Mouse (Mus musculus): ENCODE results near the gene Klri1. TPM values are rescaled to one million over a fixed set of nuclear protein-coding genes. Genes with fewer than 3 reads are reported as not detected.
"Not testable (repeated sequence)": the region's sequence is repeated elsewhere in the genome, so short reads cannot be mapped to it uniquely, and the experiment has no call there.

Gene Klri1
- polyA plus RNA-seq, 1 experiment from 2014 or later: not detected

DNA sequence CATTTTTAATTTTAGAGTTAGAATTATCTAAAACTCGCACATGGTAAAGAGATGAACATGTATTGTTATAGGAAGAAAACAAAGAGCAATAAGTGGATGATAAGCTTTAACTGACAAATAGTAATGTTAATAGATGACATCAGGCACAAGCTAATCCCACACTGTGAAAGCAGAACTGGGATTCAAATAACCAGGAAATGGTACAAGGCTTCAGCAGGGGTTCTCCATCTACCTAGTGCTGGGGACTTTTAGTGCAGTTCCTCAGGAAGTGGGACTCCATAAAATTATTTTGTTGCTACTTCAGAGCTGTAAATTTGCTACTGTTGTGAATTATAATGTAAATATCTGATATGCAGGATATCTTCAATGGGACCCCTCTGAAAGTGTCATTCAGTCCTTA, 10.3 kb upstream of the Klri1 start:
- H3K27me3 ChIP-seq (replicated peaks; ENCODE audit: control insufficient read depth, insufficient read depth, low read length): no peaks in the 10 kb centered on the region
- H3K9me3 ChIP-seq (ENCODE audit: control insufficient read depth): no peaks in the 10 kb centered on the region
- H3K4me2 ChIP-seq (replicated peaks; ENCODE audit: low read depth): no peak overlapping the region
- no peak overlapping the region for H3K27ac ChIP-seq (ENCODE audit: low read depth, low read length)
- H3K9ac ChIP-seq (ENCODE audit: low read depth, low read length): no peak overlapping the region
- TF ChIP-seq CTCF (IDR thresholded peaks at IDR 0.05; ENCODE audit: low read depth): no peak
- no peak for ATAC-seq
- no peak overlapping the region for H3K4me3 ChIP-seq (ENCODE audit: low read depth, low read length)
- H3K4me1 ChIP-seq (replicated peaks; ENCODE audit: control insufficient read depth, insufficient read depth, low read length): no peaks in the 10 kb centered on the region
- no peaks in the 10 kb centered on the region for H3K36me3 ChIP-seq (ENCODE audit: control insufficient read depth, insufficient read depth)
- WGBS: 87% methylated on average over 1 of the region's 1 CpGs

DNA sequence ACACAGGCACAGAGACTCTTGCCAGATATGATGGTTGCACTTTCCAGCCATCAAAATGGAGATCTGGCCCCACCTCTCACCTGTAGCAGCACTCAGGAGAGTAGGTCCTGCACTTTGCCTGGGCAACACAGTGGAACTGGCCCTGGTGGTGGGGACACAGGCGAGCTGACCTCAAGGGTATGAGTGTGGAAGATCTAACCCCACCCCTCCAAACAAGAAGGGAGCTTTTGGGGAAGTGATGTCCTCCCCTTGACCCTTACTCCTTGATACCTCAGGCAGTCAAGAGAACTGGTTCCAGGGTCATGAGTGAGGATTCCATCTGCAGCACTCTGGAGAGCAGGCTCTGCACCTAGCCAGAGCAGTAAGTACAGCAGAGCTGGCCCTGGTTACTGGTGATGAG, 4.5 kb upstream of the Klri1 start:
- no peak for ATAC-seq
- WGBS: 48% methylated on average over 1 of the region's 1 CpGs
- Histone ChIP-seq H3K4me3 (ENCODE audit: low read depth, low read length) (no peak overlapping the region), H3K27ac (ENCODE audit: low read depth, low read length) (no peak overlapping the region), H3K9ac (ENCODE audit: low read depth, low read length) (no peak overlapping the region), H3K4me2 (replicated peaks; ENCODE audit: low read depth) (no peak overlapping the region), H3K9me3 (ENCODE audit: control insufficient read depth) (no peaks in the 10 kb centered on the region), H3K27me3 (replicated peaks; ENCODE audit: control insufficient read depth, insufficient read depth, low read length) (no peaks in the 10 kb centered on the region), H3K36me3 (ENCODE audit: control insufficient read depth, insufficient read depth) (no peaks in the 10 kb centered on the region), H3K4me1 (replicated peaks; ENCODE audit: control insufficient read depth, insufficient read depth, low read length) (no peaks in the 10 kb centered on the region)
- no peak for TF ChIP-seq CTCF (IDR thresholded peaks at IDR 0.05; ENCODE audit: low read depth)

DNA sequence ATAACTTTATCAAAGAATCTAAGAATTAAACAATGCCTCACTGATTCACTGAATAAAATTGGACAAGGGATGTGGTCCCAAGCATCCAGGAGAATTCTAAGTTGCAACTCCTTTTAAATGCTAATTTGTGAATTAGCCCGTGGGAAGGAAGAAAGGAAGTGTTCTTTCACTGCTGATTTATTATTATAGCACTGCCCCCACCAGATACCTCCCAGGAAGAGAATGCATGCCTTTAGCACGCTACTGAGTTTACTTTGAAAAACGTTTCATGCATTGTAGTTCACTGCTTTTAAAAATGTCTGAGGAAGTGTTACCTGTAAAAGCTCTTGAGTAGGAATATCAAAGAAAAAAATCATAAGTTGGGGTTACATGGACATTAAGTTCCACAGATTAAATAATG, 3.6 kb upstream of the Klri1 start:
- H3K9me3 ChIP-seq (ENCODE audit: control insufficient read depth): no peaks in the 10 kb centered on the region
- no peak overlapping the region for H3K27ac ChIP-seq (ENCODE audit: low read depth, low read length)
- no peak overlapping the region for H3K9ac ChIP-seq (ENCODE audit: low read depth, low read length)
- H3K4me3 ChIP-seq (ENCODE audit: low read depth, low read length): no peak overlapping the region
- no peak overlapping the region for H3K4me2 ChIP-seq (replicated peaks; ENCODE audit: low read depth)
- WGBS: 27% methylated on average over 3 of the region's 3 CpGs
- no peak for TF ChIP-seq CTCF (IDR thresholded peaks at IDR 0.05; ENCODE audit: low read depth)
- H3K36me3 ChIP-seq (ENCODE audit: control insufficient read depth, insufficient read depth): no peaks in the 10 kb centered on the region
- H3K4me1 ChIP-seq (replicated peaks; ENCODE audit: control insufficient read depth, insufficient read depth, low read length): no peaks in the 10 kb centered on the region
- H3K27me3 ChIP-seq (replicated peaks; ENCODE audit: control insufficient read depth, insufficient read depth, low read length): no peaks in the 10 kb centered on the region
- ATAC-seq: no peak

DNA sequence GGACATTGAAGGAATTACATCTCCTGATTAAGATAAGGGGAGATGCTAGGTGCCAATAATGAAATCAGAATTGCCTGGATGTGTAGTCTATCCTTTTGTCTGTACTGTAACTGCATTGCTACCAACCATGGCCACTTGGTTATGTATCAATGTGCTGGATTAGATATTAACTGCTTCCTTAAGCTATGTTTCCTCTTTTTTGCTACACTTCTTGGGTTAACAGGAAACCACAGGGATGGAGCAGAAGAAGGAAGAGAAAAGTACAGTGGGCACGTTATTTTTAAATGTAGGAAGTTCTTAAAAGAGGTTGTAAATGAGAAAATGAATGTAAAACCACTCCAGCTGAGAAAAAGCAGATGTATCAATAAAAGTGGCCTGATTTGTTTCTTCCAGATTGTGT, 3.4 kb downstream of the Klri1 start:
- no peak for TF ChIP-seq CTCF (IDR thresholded peaks at IDR 0.05; ENCODE audit: low read depth)
- H3K9me3 ChIP-seq (ENCODE audit: control insufficient read depth): no peaks in the 10 kb centered on the region
- H3K27me3 ChIP-seq (replicated peaks; ENCODE audit: control insufficient read depth, insufficient read depth, low read length): no peaks in the 10 kb centered on the region
- H3K4me3 ChIP-seq (ENCODE audit: low read depth, low read length): no peak overlapping the region
- 32% methylated on average over 1 of the region's 1 CpGs for WGBS
- ATAC-seq: no peak
- no peak overlapping the region for H3K4me2 ChIP-seq (replicated peaks; ENCODE audit: low read depth)
- H3K27ac ChIP-seq (ENCODE audit: low read depth, low read length): no peak overlapping the region
- H3K36me3 ChIP-seq (ENCODE audit: control insufficient read depth, insufficient read depth): no peaks in the 10 kb centered on the region
- H3K4me1 ChIP-seq (replicated peaks; ENCODE audit: control insufficient read depth, insufficient read depth, low read length): no peaks in the 10 kb centered on the region
- H3K9ac ChIP-seq (ENCODE audit: low read depth, low read length): no peak overlapping the region

DNA sequence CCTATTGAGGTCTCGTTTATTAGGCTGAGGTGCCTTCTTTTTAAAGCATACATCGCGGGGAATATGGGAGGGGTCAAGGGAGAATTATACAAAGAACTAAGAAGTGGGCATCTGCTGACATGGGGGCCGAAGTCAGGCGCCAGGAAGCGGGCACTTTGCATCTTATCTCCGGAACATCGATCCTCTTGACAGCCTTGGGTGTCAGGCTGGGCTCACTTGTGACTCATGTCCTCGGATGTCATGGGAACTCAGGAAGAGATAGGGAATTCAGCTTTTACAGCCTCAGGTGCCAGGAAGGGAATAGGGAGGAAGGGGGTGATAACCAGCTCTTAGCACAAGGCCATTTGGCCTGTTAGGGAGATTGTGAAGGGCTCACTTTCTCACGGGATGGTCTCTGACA, 25.5 kb downstream of the Klri1 start:
- not testable (repeated sequence) for H3K36me3 ChIP-seq (ENCODE audit: control insufficient read depth, insufficient read depth); H3K27me3 ChIP-seq (replicated peaks; ENCODE audit: control insufficient read depth, insufficient read depth, low read length); H3K4me2 ChIP-seq (replicated peaks; ENCODE audit: low read depth); H3K4me1 ChIP-seq (replicated peaks; ENCODE audit: control insufficient read depth, insufficient read depth, low read length); H3K9ac ChIP-seq (ENCODE audit: low read depth, low read length); ATAC-seq; H3K27ac ChIP-seq (ENCODE audit: low read depth, low read length); H3K9me3 ChIP-seq (ENCODE audit: control insufficient read depth); H3K4me3 ChIP-seq (ENCODE audit: low read depth, low read length)
- 66% methylated on average over 10 of the region's 10 CpGs for WGBS

DNA sequence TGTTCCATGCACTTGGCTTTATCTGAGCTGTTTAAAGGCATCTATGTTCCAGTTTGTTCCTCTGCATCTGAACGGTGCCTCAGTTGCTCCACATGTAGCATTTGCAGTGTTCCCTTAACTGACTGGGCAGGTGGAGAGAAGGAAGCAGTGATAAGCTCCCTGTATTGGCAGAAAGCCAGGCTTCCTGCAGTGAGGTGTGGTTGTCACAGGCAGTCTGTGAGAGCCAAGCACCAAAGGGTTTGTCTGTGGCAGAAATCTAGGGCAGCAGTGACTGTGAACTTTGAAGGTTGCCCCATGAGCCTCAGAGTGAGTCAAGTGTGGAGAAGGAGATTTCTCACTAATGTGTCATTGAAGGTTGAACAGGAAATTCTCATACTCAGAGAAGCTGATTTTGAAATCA, 36.6 kb downstream of the Klri1 start:
- peak; percentile 72 for ATAC-seq
- Histone ChIP-seq H3K9me3 (ENCODE audit: control insufficient read depth) (no peaks in the 10 kb centered on the region), H3K27me3 (replicated peaks; ENCODE audit: control insufficient read depth, insufficient read depth, low read length) (no peaks in the 10 kb centered on the region), H3K36me3 (ENCODE audit: control insufficient read depth, insufficient read depth) (no peaks in the 10 kb centered on the region), H3K9ac (ENCODE audit: low read depth, low read length) (no peak overlapping the region), H3K27ac (ENCODE audit: low read depth, low read length) (no peak overlapping the region), H3K4me2 (replicated peaks; ENCODE audit: low read depth) (no peak overlapping the region), H3K4me1 (replicated peaks; ENCODE audit: control insufficient read depth, insufficient read depth, low read length) (no peaks in the 10 kb centered on the region), H3K4me3 (ENCODE audit: low read depth, low read length) (no peak overlapping the region)
- no peak for TF ChIP-seq CTCF (IDR thresholded peaks at IDR 0.05; ENCODE audit: low read depth)
- WGBS: 55% methylated on average over 1 of the region's 1 CpGs

DNA sequence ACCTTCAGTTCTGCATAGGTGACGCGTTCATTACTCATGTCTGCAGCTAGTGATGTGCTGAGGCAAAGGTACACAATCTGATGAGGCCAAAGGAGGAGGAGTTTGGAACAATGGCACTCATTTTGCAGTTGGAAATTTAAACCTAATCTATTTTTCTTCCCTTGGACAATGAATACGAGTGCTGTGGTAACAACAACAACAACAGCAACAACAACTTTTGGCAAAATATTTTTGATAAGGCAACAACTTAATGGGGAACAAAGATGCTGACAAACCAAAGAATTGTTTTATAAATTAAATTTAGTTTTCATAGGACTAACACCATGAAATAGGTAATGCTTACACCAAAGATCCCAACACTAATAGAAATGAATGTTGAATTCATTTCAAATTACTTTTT, 38.1 kb downstream of the Klri1 start, which contains the start of gene Klrc1:
Klrc1 (minus strand) TSS at position 101 of the 400 bp plus-strand sequence.
- Histone ChIP-seq H3K4me2 (replicated peaks; ENCODE audit: low read depth) (no peak within 1 kb of the TSS), H3K9me3 (ENCODE audit: control insufficient read depth) (no peaks in the 10 kb centered on the region), H3K9ac (ENCODE audit: low read depth, low read length) (no peak within 1 kb of the TSS), H3K27ac (ENCODE audit: low read depth, low read length) (no peak within 1 kb of the TSS), H3K27me3 (replicated peaks; ENCODE audit: control insufficient read depth, insufficient read depth, low read length) (no peaks in the 10 kb centered on the region), H3K36me3 (ENCODE audit: control insufficient read depth, insufficient read depth) (no peaks in the 10 kb centered on the region), H3K4me3 (ENCODE audit: low read depth, low read length) (no peak within 1 kb of the TSS), H3K4me1 (replicated peaks; ENCODE audit: control insufficient read depth, insufficient read depth, low read length) (no peaks in the 10 kb centered on the region)
- TF ChIP-seq CTCF (IDR thresholded peaks at IDR 0.05; ENCODE audit: low read depth): no peak
- ATAC-seq: no peak
- 84% methylated on average over 3 of the region's 3 CpGs for WGBS

DNA sequence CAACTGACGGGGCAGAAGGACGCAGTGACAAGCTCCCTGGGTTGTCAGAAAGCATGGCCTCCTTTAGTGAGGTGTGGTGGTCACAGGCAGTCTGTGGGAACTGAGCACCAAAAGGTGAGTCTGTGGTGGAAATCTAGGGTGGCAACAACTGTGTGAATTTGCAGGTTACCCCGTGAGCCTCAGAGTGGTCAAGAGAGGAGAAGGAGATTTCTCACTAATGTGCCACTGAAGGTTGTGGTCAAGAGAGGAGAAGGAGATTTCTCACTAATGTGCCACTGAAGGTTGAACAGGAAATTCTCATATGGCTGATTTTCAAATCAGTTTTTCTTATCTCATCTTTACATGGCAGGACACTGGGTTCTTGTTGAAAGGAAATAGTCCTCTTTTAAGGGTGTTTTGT, 55.6 kb downstream of the Klri1 start:
- not testable (repeated sequence) for H3K36me3 ChIP-seq (ENCODE audit: control insufficient read depth, insufficient read depth); H3K9me3 ChIP-seq (ENCODE audit: control insufficient read depth)
- 89% methylated on average over 1 of the region's 3 CpGs for WGBS

DNA sequence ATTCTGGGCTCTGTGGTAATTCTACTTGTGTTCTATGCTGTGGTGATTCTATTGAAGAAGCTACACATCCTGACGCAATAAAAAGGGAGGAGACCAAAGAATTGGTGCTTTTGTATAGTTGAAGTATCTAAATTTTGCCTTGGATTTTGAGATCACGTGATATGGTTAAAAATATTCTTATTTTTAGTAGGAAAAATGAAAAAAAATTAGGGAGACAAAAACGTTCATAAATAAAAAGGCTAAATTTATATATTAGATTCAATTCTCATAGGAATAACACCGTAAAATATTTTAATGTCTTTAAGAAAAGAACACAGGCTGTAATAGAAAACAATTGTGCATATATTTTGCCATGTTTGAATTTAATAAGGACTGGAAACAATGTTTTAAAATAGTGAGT, 56.3 kb downstream of the Klri1 start, which contains the start of gene Klrc2:
Klrc2 (minus strand) TSS at position 101 of the 400 bp plus-strand sequence.
- H3K9me3 ChIP-seq (ENCODE audit: control insufficient read depth); H3K36me3 ChIP-seq (ENCODE audit: control insufficient read depth, insufficient read depth); H3K27ac ChIP-seq (ENCODE audit: low read depth, low read length); H3K9ac ChIP-seq (ENCODE audit: low read depth, low read length); H3K4me2 ChIP-seq (replicated peaks; ENCODE audit: low read depth); ATAC-seq; H3K4me3 ChIP-seq (ENCODE audit: low read depth, low read length); H3K4me1 ChIP-seq (replicated peaks; ENCODE audit: control insufficient read depth, insufficient read depth, low read length); H3K27me3 ChIP-seq (replicated peaks; ENCODE audit: control insufficient read depth, insufficient read depth, low read length): not testable (repeated sequence)
- WGBS: 78% methylated on average over 4 of the region's 4 CpGs

More for the DNA sequence above, 55.6 kb downstream of the Klri1 start:
- H3K27me3 ChIP-seq (replicated peaks; ENCODE audit: control insufficient read depth, insufficient read depth, low read length); ATAC-seq; H3K4me3 ChIP-seq (ENCODE audit: low read depth, low read length); H3K27ac ChIP-seq (ENCODE audit: low read depth, low read length); H3K4me2 ChIP-seq (replicated peaks; ENCODE audit: low read depth); H3K4me1 ChIP-seq (replicated peaks; ENCODE audit: control insufficient read depth, insufficient read depth, low read length); H3K9ac ChIP-seq (ENCODE audit: low read depth, low read length): not testable (repeated sequence)
